Mouse (Mus musculus): Measurements from ENCODE around the gene Vax2.
A peak's percentile ranks its signal among the peaks of the same experiment; 100 is the strongest.

The Vax2 gene

GRCm38 (mm10) chr6:83711067-83711675 lies at the start of gene Vax2:
Gene Vax2 (plus strand): TSS chr6:83711264.
- no peak for DNase-seq (ENCODE audit: low spot score in 2 of 2)

- DNase-seq (ENCODE audit: low spot score in 2 of 2): no peak
Observed at GRCm38 (mm10) chr6:83665009-83665408, 46.1 kb upstream of the Vax2 start.

GRCm38 (mm10) chr6:83673395-83673794 lies 37.7 kb upstream of the Vax2 start:
- peak; percentile 81 to 82 for DNase-seq (ENCODE audit: low spot score in 2 of 2)

- no peak for DNase-seq (ENCODE audit: low spot score in 2 of 2)
Observed at GRCm38 (mm10) chr6:83677757-83678156, 33.3 kb upstream of the Vax2 start, which contains the start of gene Cd207. Gene Cd207 (minus strand): TSS chr6:83677857.

GRCm38 (mm10) chr6:83689374-83689773 lies 21.7 kb upstream of the Vax2 start:
- DNase-seq (ENCODE audit: low spot score in 2 of 2): no peak

- DNase-seq (ENCODE audit: low spot score in 2 of 2): no peak
Observed at GRCm38 (mm10) chr6:83690277-83690676, 20.8 kb upstream of the Vax2 start.

GRCm38 (mm10) chr6:83690936-83691335 lies 20.1 kb upstream of the Vax2 start:
- no peak for DNase-seq (ENCODE audit: low spot score in 2 of 2)

- no peak for DNase-seq (ENCODE audit: low spot score in 2 of 2)
Observed at GRCm38 (mm10) chr6:83692962-83693361, 18.1 kb upstream of the Vax2 start.

- no peak for DNase-seq (ENCODE audit: low spot score in 2 of 2)
Observed at GRCm38 (mm10) chr6:83693835-83694234, 17.2 kb upstream of the Vax2 start.

- DNase-seq (ENCODE audit: low spot score in 2 of 2): no peak
Observed at GRCm38 (mm10) chr6:83695731-83696130, 15.3 kb upstream of the Vax2 start.

GRCm38 (mm10) chr6:83696684-83697083 lies 14.4 kb upstream of the Vax2 start:
- DNase-seq (ENCODE audit: low spot score in 2 of 2): no peak

- DNase-seq (ENCODE audit: low spot score in 2 of 2): no peak
Observed at GRCm38 (mm10) chr6:83697932-83698331, 13.1 kb upstream of the Vax2 start.

- no peak for DNase-seq (ENCODE audit: low spot score in 2 of 2)
Observed at GRCm38 (mm10) chr6:83699971-83700370, 11.1 kb upstream of the Vax2 start.

- no peak for DNase-seq (ENCODE audit: low spot score in 2 of 2)
Observed at GRCm38 (mm10) chr6:83701001-83701400, 10.1 kb upstream of the Vax2 start.

- DNase-seq (ENCODE audit: low spot score in 2 of 2): no peak
Observed at GRCm38 (mm10) chr6:83702146-83702999, 8.7 kb upstream of the Vax2 start.

- DNase-seq (ENCODE audit: low spot score in 2 of 2): no peak
Observed at GRCm38 (mm10) chr6:83703000-83703721, 7.9 kb upstream of the Vax2 start.

- no peak for DNase-seq (ENCODE audit: low spot score in 2 of 2)
Observed at GRCm38 (mm10) chr6:83703722-83704078, 7.4 kb upstream of the Vax2 start.

GRCm38 (mm10) chr6:83704294-83704693 lies 6.8 kb upstream of the Vax2 start:
- no peak for DNase-seq (ENCODE audit: low spot score in 2 of 2)

- DNase-seq (ENCODE audit: low spot score in 2 of 2): no peak
Observed at GRCm38 (mm10) chr6:83704701-83705100, 6.4 kb upstream of the Vax2 start.

- no peak for DNase-seq (ENCODE audit: low spot score in 2 of 2)
Observed at GRCm38 (mm10) chr6:83707738-83708510, 3.1 kb upstream of the Vax2 start.

- DNase-seq (ENCODE audit: low spot score in 2 of 2): no peak
Observed at GRCm38 (mm10) chr6:83710361-83711066, 550 bp upstream of the Vax2 start.
